ENCODE assay signal across 8 mouse cellular contexts in genomic region chr15:100666219-100666696, GRCm38 (mm10). TPM values are rescaled to one million over a fixed set of nuclear protein-coding genes. Genes with fewer than 3 reads are reported as not detected.
A peak's percentile ranks its signal among the peaks of the same experiment; 100 is the strongest.
DNase-seq lines count a peak whose midpoint lies in the region; ATAC-seq lines count a peak whose summit lies in the region.

No protein-coding gene starts in this region.

- peak; percentile 46; the same call in 1 of the 2 replicates for ATAC-seq in heart, embryonic 16.5 days (replicated peaks; ENCODE audit: extremely low read depth, insufficient read depth, low FRiP score)

- WGBS in heart, embryonic 16.5 days = 4% methylated on average over 7 of the region's 7 CpGs

- H3K9ac ChIP-seq in heart, embryonic 16.5 days (ENCODE audit: low read length) = 0 out of 2 replicates have a peak overlapping the region, but pooled peaks have one; percentile 3

- no peaks in the 10 kb centered on the region for H3K27me3 ChIP-seq in heart, embryonic 16.5 days (ENCODE audit: control insufficient read depth, insufficient read depth, low read length)

- peak overlapping the region; percentile 29 for H3K4me2 ChIP-seq in heart, embryonic 16.5 days (ENCODE audit: low read depth, low read length)

- H3K4me3 ChIP-seq in heart, embryonic 16.5 days (ENCODE audit: low read length) = no peak overlapping the region

- H3K36me3 ChIP-seq in heart, embryonic 16.5 days (ENCODE audit: control insufficient read depth, insufficient read depth) = no peaks in the 10 kb centered on the region

- peaks cover 8% of the 10 kb centered on the region; the same call in 1 of the 2 replicates for H3K4me1 ChIP-seq in heart, embryonic 16.5 days (ENCODE audit: control insufficient read depth, insufficient read depth, low read length)

- peak overlapping the region; percentile 38 for H3K27ac ChIP-seq in heart, embryonic 16.5 days (ENCODE audit: low read length)

- DNase-seq in A20 (ENCODE audit: low read depth, low spot score) = peak; percentile 57
- DNase-seq in MEL-GATA-1-ER (ENCODE audit: extremely low read depth, low read depth) = peak; percentile 98
- DNase-seq in lung, postnatal 25 days (ENCODE audit: low spot score) = peak; percentile 39
- DNase-seq in adrenal gland, postnatal 10 days = no peak
- DNase-seq in c-Kit-positive CD71-positive TER-119-positive erythroid progenitor cells, embryonic 14.5 days (ENCODE audit: low spot score) = no peak
- DNase-seq in left cerebral cortex, adult 11 months (ENCODE audit: low spot score) = no peak
- DNase-seq in ovary, postnatal 14 days (ENCODE audit: low spot score) = no peak

- no peaks in the 10 kb centered on the region for H3K9me3 ChIP-seq in heart, embryonic 16.5 days (replicated peaks; ENCODE audit: control insufficient read depth, low read length)

RNA-seq across cellular contexts. Expression of gene Bin2, which starts 3.1 kb away (rescaled TPM):
- polyA plus RNA-seq in heart, embryonic 16.5 days (2015; fragmentation: Nextera tagmentation; extraction: Ambion mirVana) = 5.9 and 13.3 TPM in 2 replicates
- total RNA-seq in adrenal gland, postnatal 10 days (2021) = 1 to 10 TPM; 5.5 to 5.8 TPM

RNA-seq across cellular contexts. Expression of gene Cela1, which starts 21.5 kb away (rescaled TPM):
- polyA plus RNA-seq in heart, embryonic 16.5 days (2015; fragmentation: Nextera tagmentation; extraction: Ambion mirVana) = 3.3 and 3.5 TPM in 2 replicates
- 10 to 100 TPM; 22.1 to 23.9 TPM for total RNA-seq in adrenal gland, postnatal 10 days (2021)

RNA-seq across cellular contexts. Expression of gene Smagp, which starts 29.5 kb away (rescaled TPM):
- 16.9 and 17.2 TPM in 2 replicates for polyA plus RNA-seq in heart, embryonic 16.5 days (2015; fragmentation: Nextera tagmentation; extraction: Ambion mirVana)
- 10 to 100 TPM; 29.6 to 41.6 TPM for total RNA-seq in adrenal gland, postnatal 10 days (2021)

RNA-seq across cellular contexts. Expression of gene Dazap2, which starts 51.1 kb away (rescaled TPM):
- 223 and 247 TPM in 2 replicates for polyA plus RNA-seq in heart, embryonic 16.5 days (2015; fragmentation: Nextera tagmentation; extraction: Ambion mirVana)
- 100 to 1,000 TPM; 171 to 182 TPM for total RNA-seq in adrenal gland, postnatal 10 days (2021)

Comparison
In these comparisons a context has a peak if more than half of its experiments do, and no peak if none do; other contexts are left out.
1. DNase-seq: peak in A20 (single experiment), MEL-GATA-1-ER (single experiment) and lung, postnatal 25 days (single experiment); none in adrenal gland, postnatal 10 days (single experiment), c-Kit-positive CD71-positive TER-119-positive erythroid progenitor cells, embryonic 14.5 days (single experiment), left cerebral cortex, adult 11 months (single experiment) and ovary, postnatal 14 days (single experiment).